Mouse (Mus musculus) myocyte (in vitro differentiated cells): ENCODE measurements around the gene Spns2.

Experiments used
- CEBPB ChIP-seq: IDR thresholded peaks from 2 replicates; pipeline ENCODE4 v1.6.1; 2011; ENCODE audit warnings: mild to moderate bottlenecking, moderate library complexity; ENCODE audit not compliant: poor library complexity, insufficient read depth, severe bottlenecking
- E2F4 ChIP-seq: IDR thresholded peaks from one replicate; pipeline ENCODE4 v1.6.1; 2011; ENCODE audit warnings: mild to moderate bottlenecking, control low read depth, moderate library complexity; ENCODE audit not compliant: insufficient read depth
- MAX ChIP-seq: IDR thresholded peaks from one replicate; pipeline ENCODE4 v1.6.1; 2011; ENCODE audit warnings: low read depth, mild to moderate bottlenecking, control low read depth
- MYOD1 ChIP-seq, 3 experiments: IDR thresholded peaks; one replicate each; pipeline ENCODE4 v1.6.1; 2011; ENCODE audit warnings: control low read depth in 2 of 3, low read depth in 2 of 3, mild to moderate bottlenecking in 2 of 3, moderate library complexity in 1 of 3; ENCODE audit not compliant: insufficient read length in 2 of 3, control insufficient read depth in 1 of 3
- MYOG ChIP-seq, 3 experiments: IDR thresholded peaks; one replicate each; pipeline ENCODE4 v1.6.1; 2011; ENCODE audit warnings: control low read depth in 2 of 3, low read depth in 2 of 3, mild to moderate bottlenecking in 2 of 3; ENCODE audit not compliant: insufficient read length in 2 of 3, control insufficient read depth in 1 of 3, insufficient read depth in 1 of 3
- POLR2A ChIP-seq: IDR thresholded peaks from one replicate; pipeline ENCODE4 v1.6.1; 2011; ENCODE audit warnings: low read depth, mild to moderate bottlenecking, control low read depth, moderate library complexity; ENCODE audit not compliant: insufficient read length
- POLR2AphosphoS2 ChIP-seq: IDR thresholded peaks from one replicate; pipeline ENCODE4 v1.6.1; 2011; ENCODE audit warnings: low read depth, control low read depth; ENCODE audit not compliant: insufficient read length
- REST ChIP-seq: IDR thresholded peaks from one replicate; pipeline ENCODE4 v1.6.1; 2011; ENCODE audit warnings: mild to moderate bottlenecking, control low read depth, moderate library complexity; ENCODE audit not compliant: insufficient read depth, insufficient read length
- SRF ChIP-seq: IDR thresholded peaks from one replicate; pipeline ENCODE4 v1.6.1; 2011; ENCODE audit warnings: low read depth; ENCODE audit not compliant: control insufficient read depth, insufficient read length
- TCF12 ChIP-seq: IDR thresholded peaks from one replicate; pipeline ENCODE4 v1.6.1; 2011; ENCODE audit warnings: mild to moderate bottlenecking, control low read depth; ENCODE audit not compliant: poor library complexity, insufficient read depth, severe bottlenecking
- TCF3 ChIP-seq: IDR thresholded peaks from one replicate; pipeline ENCODE4 v1.6.1; 2011; ENCODE audit warnings: low read depth, control low read depth; ENCODE audit not compliant: insufficient read length
- USF1 ChIP-seq: IDR thresholded peaks from one replicate; pipeline ENCODE4 v1.6.1; 2011; ENCODE audit warnings: low read depth, mild to moderate bottlenecking, control low read depth, moderate library complexity

GRCm38 (mm10) chr11:72478228-72478627, 11.5 kb downstream of the Spns2 start:
- TF ChIP-seq CEBPB: no peak
- no peak for TF ChIP-seq POLR2AphosphoS2
- no peak for TF ChIP-seq POLR2A
- peak in 1 of 3 experiments; percentile 26 for TF ChIP-seq MYOD1 (IDR thresholded peaks at IDR 0.05; ENCODE audit: control insufficient read depth in 1 of 3, insufficient read length in 2 of 3, low read depth in 2 of 3)
- TF ChIP-seq TCF3: no peak
- no peak for TF ChIP-seq USF1
- no peak for TF ChIP-seq E2F4
- TF ChIP-seq REST: no peak
- TF ChIP-seq MAX: no peak
- no peak for TF ChIP-seq TCF12
- TF ChIP-seq MYOG (IDR thresholded peaks at IDR 0.05; ENCODE audit: control insufficient read depth in 1 of 3, insufficient read depth in 1 of 3, insufficient read length in 2 of 3, low read depth in 2 of 3): no peak
- TF ChIP-seq SRF: no peak
